Mouse (Mus musculus): ENCODE data around the gene Slc13a4. TPM values are rescaled to one million over a fixed set of nuclear protein-coding genes. Genes with fewer than 3 reads are reported as not detected.

The Slc13a4 gene
- not detected for total RNA-seq (2023)

GRCm38 (mm10) chr6:35308037-35308436, at the start of gene Slc13a4:
Gene Slc13a4 (minus strand): TSS chr6:35308131.

GRCm38 (mm10) chr6:35326111-35326515, 18.2 kb upstream of the Slc13a4 start, which contains the start of gene Fam180a:
Gene Fam180a (minus strand): TSS chr6:35326141.

Other genes starting within 250 kb of the Slc13a4 start
- gene Cnot4, start 174.4 kb downstream of the Slc13a4 start, total RNA-seq (2023) = 53.9 TPM
- gene Nup205, start 130.7 kb downstream of the Slc13a4 start, total RNA-seq (2023) = 51.9 TPM
- gene Fam180a, start 18.0 kb upstream of the Slc13a4 start, total RNA-seq (2023) = not detected
- 77.6 TPM for gene Mtpn, start 231.8 kb upstream of the Slc13a4 start, total RNA-seq (2023)